Mouse (Mus musculus): ENCODE data around the gene Aldh5a1. TPM values are rescaled to one million over a fixed set of nuclear protein-coding genes. Genes with fewer than 3 reads are reported as not detected.

Aldh5a1 gene
- polyA plus RNA-seq, 1 experiment from 2014 or later = 7.6 TPM

- Histone ChIP-seq H3K27ac (ENCODE audit: low read depth, low read length) (no peak overlapping the region), H3K27me3 (ENCODE audit: control insufficient read depth, insufficient read depth, low read length) (no peaks in the 10 kb centered on the region), H3K4me3 (ENCODE audit: low read depth, low read length) (no peak overlapping the region), H3K9ac (ENCODE audit: low read depth, low read length) (no peak overlapping the region), H3K4me1 (replicated peaks; ENCODE audit: control insufficient read depth, insufficient read depth, low read length) (no peaks in the 10 kb centered on the region), H3K36me3 (ENCODE audit: control insufficient read depth, insufficient read depth, low read length) (no peaks in the 10 kb centered on the region), H3K9me3 (ENCODE audit: control insufficient read depth, low read length) (no peaks in the 10 kb centered on the region), H3K4me2 (replicated peaks; ENCODE audit: low read depth, low read length) (no peak overlapping the region)
- ATAC-seq (ENCODE audit: low FRiP score) (no peak), DNase-seq (ENCODE audit: low spot score) (no peak)
- 74% methylated on average over 2 of the region's 2 CpGs for WGBS
These were observed 35.5 kb downstream of the Aldh5a1 start for GRCm38 (mm10) chr13:24901916-24902315.

- Histone ChIP-seq H3K4me3 (ENCODE audit: low read depth, low read length) (no peak overlapping the region), H3K27ac (ENCODE audit: low read depth, low read length) (no peak overlapping the region), H3K9me3 (ENCODE audit: control insufficient read depth, low read length) (no peaks in the 10 kb centered on the region), H3K9ac (ENCODE audit: low read depth, low read length) (no peak overlapping the region), H3K36me3 (ENCODE audit: control insufficient read depth, insufficient read depth, low read length) (no peaks in the 10 kb centered on the region), H3K4me1 (replicated peaks; ENCODE audit: control insufficient read depth, insufficient read depth, low read length) (no peaks in the 10 kb centered on the region), H3K27me3 (ENCODE audit: control insufficient read depth, insufficient read depth, low read length) (no peaks in the 10 kb centered on the region), H3K4me2 (replicated peaks; ENCODE audit: low read depth, low read length) (no peak overlapping the region)
- DNase-seq (ENCODE audit: low spot score) (no peak), ATAC-seq (ENCODE audit: low FRiP score) (no peak)
- WGBS = 86% methylated on average over 2 of the region's 2 CpGs
These were observed 43.6 kb downstream of the Aldh5a1 start for GRCm38 (mm10) chr13:24893880-24894279.

GRCm38 (mm10) chr13:24892516-24892915 lies 44.9 kb downstream of the Aldh5a1 start:
- no peak overlapping the region for H3K4me3 ChIP-seq (ENCODE audit: low read depth, low read length)
- ATAC-seq (ENCODE audit: low FRiP score) = no peak
- WGBS = 95% methylated on average over 3 of the region's 3 CpGs

GRCm38 (mm10) chr13:24889554-24889953 lies 47.9 kb downstream of the Aldh5a1 start:
- no peak for ATAC-seq (ENCODE audit: low FRiP score)
- WGBS = 72% methylated on average over 1 of the region's 1 CpGs
- Histone ChIP-seq H3K4me3 (ENCODE audit: low read depth, low read length) (no peak overlapping the region), H3K36me3 (ENCODE audit: control insufficient read depth, insufficient read depth, low read length) (no peaks in the 10 kb centered on the region), H3K27ac (ENCODE audit: low read depth, low read length) (no peak overlapping the region), H3K4me1 (replicated peaks; ENCODE audit: control insufficient read depth, insufficient read depth, low read length) (no peaks in the 10 kb centered on the region), H3K27me3 (ENCODE audit: control insufficient read depth, insufficient read depth, low read length) (no peaks in the 10 kb centered on the region), H3K9ac (ENCODE audit: low read depth, low read length) (no peak overlapping the region), H3K9me3 (ENCODE audit: control insufficient read depth, low read length) (no peaks in the 10 kb centered on the region), H3K4me2 (replicated peaks; ENCODE audit: low read depth, low read length) (no peak overlapping the region)
- DNase-seq (ENCODE audit: low spot score) = no peak

More at GRCm38 (mm10) chr13:24892516-24892915, 44.9 kb downstream of the Aldh5a1 start:
- DNase-seq (ENCODE audit: low spot score) = no peak
- Histone ChIP-seq H3K9ac (ENCODE audit: low read depth, low read length) (no peak overlapping the region), H3K4me1 (replicated peaks; ENCODE audit: control insufficient read depth, insufficient read depth, low read length) (no peaks in the 10 kb centered on the region), H3K9me3 (ENCODE audit: control insufficient read depth, low read length) (no peaks in the 10 kb centered on the region), H3K27me3 (ENCODE audit: control insufficient read depth, insufficient read depth, low read length) (no peaks in the 10 kb centered on the region), H3K27ac (ENCODE audit: low read depth, low read length) (no peak overlapping the region), H3K36me3 (ENCODE audit: control insufficient read depth, insufficient read depth, low read length) (no peaks in the 10 kb centered on the region), H3K4me2 (replicated peaks; ENCODE audit: low read depth, low read length) (no peak overlapping the region)

GRCm38 (mm10) chr13:24882411-24882810 lies 55.0 kb downstream of the Aldh5a1 start:
- H3K9me3 ChIP-seq (ENCODE audit: control insufficient read depth, low read length) = no peaks in the 10 kb centered on the region
- H3K27me3 ChIP-seq (ENCODE audit: control insufficient read depth, insufficient read depth, low read length) = no peaks in the 10 kb centered on the region
- H3K4me2 ChIP-seq (replicated peaks; ENCODE audit: low read depth, low read length) = no peak overlapping the region
- no peak for DNase-seq (ENCODE audit: low spot score)
- H3K36me3 ChIP-seq (ENCODE audit: control insufficient read depth, insufficient read depth, low read length) = no peaks in the 10 kb centered on the region
- H3K27ac ChIP-seq (ENCODE audit: low read depth, low read length) = no peak overlapping the region
- WGBS = 92% methylated on average over 6 of the region's 6 CpGs
- H3K4me3 ChIP-seq (ENCODE audit: low read depth, low read length) = no peak overlapping the region
- H3K4me1 ChIP-seq (replicated peaks; ENCODE audit: control insufficient read depth, insufficient read depth, low read length) = no peaks in the 10 kb centered on the region
- no peak for ATAC-seq (ENCODE audit: low FRiP score)
- no peak overlapping the region for H3K9ac ChIP-seq (ENCODE audit: low read depth, low read length)

- WGBS = 91% methylated on average over 5 of the region's 5 CpGs
- H3K27me3 ChIP-seq (ENCODE audit: control insufficient read depth, insufficient read depth, low read length) = no peaks in the 10 kb centered on the region
- DNase-seq (ENCODE audit: low spot score) (no peak), ATAC-seq (ENCODE audit: low FRiP score) (no peak)
- H3K27ac ChIP-seq (ENCODE audit: low read depth, low read length) = no peak overlapping the region
- no peak overlapping the region for H3K9ac ChIP-seq (ENCODE audit: low read depth, low read length)
- no peak overlapping the region for H3K4me3 ChIP-seq (ENCODE audit: low read depth, low read length)
- no peaks in the 10 kb centered on the region for H3K9me3 ChIP-seq (ENCODE audit: control insufficient read depth, low read length)
- no peaks in the 10 kb centered on the region for H3K4me1 ChIP-seq (replicated peaks; ENCODE audit: control insufficient read depth, insufficient read depth, low read length)
- no peak overlapping the region for H3K4me2 ChIP-seq (replicated peaks; ENCODE audit: low read depth, low read length)
- no peaks in the 10 kb centered on the region for H3K36me3 ChIP-seq (ENCODE audit: control insufficient read depth, insufficient read depth, low read length)
These were observed 56.8 kb downstream of the Aldh5a1 start for GRCm38 (mm10) chr13:24880704-24881103.

GRCm38 (mm10) chr13:24880208-24880607 lies 57.3 kb downstream of the Aldh5a1 start:
- Histone ChIP-seq H3K27me3 (ENCODE audit: control insufficient read depth, insufficient read depth, low read length) (no peaks in the 10 kb centered on the region), H3K4me3 (ENCODE audit: low read depth, low read length) (no peak overlapping the region), H3K4me1 (replicated peaks; ENCODE audit: control insufficient read depth, insufficient read depth, low read length) (no peaks in the 10 kb centered on the region), H3K9me3 (ENCODE audit: control insufficient read depth, low read length) (no peaks in the 10 kb centered on the region), H3K27ac (ENCODE audit: low read depth, low read length) (no peak overlapping the region), H3K4me2 (replicated peaks; ENCODE audit: low read depth, low read length) (no peak overlapping the region), H3K36me3 (ENCODE audit: control insufficient read depth, insufficient read depth, low read length) (no peaks in the 10 kb centered on the region), H3K9ac (ENCODE audit: low read depth, low read length) (no peak overlapping the region)
- DNase-seq (ENCODE audit: low spot score) (no peak), ATAC-seq (ENCODE audit: low FRiP score) (no peak)
- WGBS = 85% methylated on average over 6 of the region's 6 CpGs

GRCm38 (mm10) chr13:24879359-24880040 lies 58.0 kb downstream of the Aldh5a1 start:
- Histone ChIP-seq H3K4me2 (replicated peaks; ENCODE audit: low read depth, low read length) (no peak overlapping the region), H3K4me3 (ENCODE audit: low read depth, low read length) (no peak overlapping the region), H3K27ac (ENCODE audit: low read depth, low read length) (no peak overlapping the region), H3K9me3 (ENCODE audit: control insufficient read depth, low read length) (no peaks in the 10 kb centered on the region), H3K27me3 (ENCODE audit: control insufficient read depth, insufficient read depth, low read length) (no peaks in the 10 kb centered on the region), H3K36me3 (ENCODE audit: control insufficient read depth, insufficient read depth, low read length) (no peaks in the 10 kb centered on the region), H3K9ac (ENCODE audit: low read depth, low read length) (no peak overlapping the region), H3K4me1 (replicated peaks; ENCODE audit: control insufficient read depth, insufficient read depth, low read length) (no peaks in the 10 kb centered on the region)
- ATAC-seq (ENCODE audit: low FRiP score) (no peak), DNase-seq (ENCODE audit: low spot score) (no peak)
- 89% methylated on average over 15 of the region's 15 CpGs for WGBS

- 87% methylated on average over 7 of the region's 7 CpGs for WGBS
- no peak overlapping the region for H3K27ac ChIP-seq (ENCODE audit: low read depth, low read length)
These were observed 69.2 kb downstream of the Aldh5a1 start for GRCm38 (mm10) chr13:24868233-24868632.

More at GRCm38 (mm10) chr13:24868233-24868632, 69.2 kb downstream of the Aldh5a1 start:
- H3K9me3 ChIP-seq (ENCODE audit: control insufficient read depth, low read length) = no peaks in the 10 kb centered on the region
- no peaks in the 10 kb centered on the region for H3K36me3 ChIP-seq (ENCODE audit: control insufficient read depth, insufficient read depth, low read length)
- H3K4me2 ChIP-seq (replicated peaks; ENCODE audit: low read depth, low read length) = no peak overlapping the region
- no peak overlapping the region for H3K9ac ChIP-seq (ENCODE audit: low read depth, low read length)
- no peaks in the 10 kb centered on the region for H3K27me3 ChIP-seq (ENCODE audit: control insufficient read depth, insufficient read depth, low read length)
- H3K4me1 ChIP-seq (replicated peaks; ENCODE audit: control insufficient read depth, insufficient read depth, low read length) = no peaks in the 10 kb centered on the region
- DNase-seq (ENCODE audit: low spot score) = no peak
- no peak for ATAC-seq (ENCODE audit: low FRiP score)
- no peak overlapping the region for H3K4me3 ChIP-seq (ENCODE audit: low read depth, low read length)

Measured in hindbrain, embryonic 11.5 days (tissue).